Mouse (Mus musculus): Measurements from ENCODE around the gene Gm39115. TPM values are rescaled to one million over a fixed set of nuclear protein-coding genes. Genes with fewer than 3 reads are reported as not detected.
A peak's percentile ranks its signal among the peaks of the same experiment; 100 is the strongest.

Gene Gm39115
- polyA plus RNA-seq, 1 experiment from 2014 or later, result not detected

GRCm38 (mm10) chr7:142094301-142095143 is 41.3 kb downstream of the Gm39115 start:
- peak overlapping the region; percentile 92 for H3K27ac ChIP-seq
- peaks cover 1% of the 10 kb centered on the region; the same call in 1 of the 2 replicates for H3K36me3 ChIP-seq (ENCODE audit: poor library complexity, severe bottlenecking)
- H3K4me2 ChIP-seq, result peak overlapping the region; percentile 91
- peak; percentile 34 for ATAC-seq
- H3K4me1 ChIP-seq, result peaks cover 66% of the 10 kb centered on the region
- H3K27me3 ChIP-seq, result peaks cover 16% of the 10 kb centered on the region
- H3K4me3 ChIP-seq, result peak overlapping the region; percentile 88
- H3K9ac ChIP-seq, result peak overlapping the region; percentile 97
- no peaks in the 10 kb centered on the region for H3K9me3 ChIP-seq (replicated peaks)
- WGBS, result under 1% methylated on average over 87 of the region's 89 CpGs

GRCm38 (mm10) chr7:142093696-142094240 is 42.1 kb downstream of the Gm39115 start:
- H3K4me1 ChIP-seq, result peaks cover 73% of the 10 kb centered on the region
- H3K4me3 ChIP-seq, result peak overlapping the region; percentile 88
- 26% methylated on average over 6 of the region's 6 CpGs for WGBS
- peak overlapping the region; percentile 97 for H3K9ac ChIP-seq
- no peak for ATAC-seq
- peak overlapping the region; percentile 91 for H3K4me2 ChIP-seq
- H3K27ac ChIP-seq, result peak overlapping the region; percentile 92
- H3K36me3 ChIP-seq (ENCODE audit: poor library complexity, severe bottlenecking), result peaks cover 5% of the 10 kb centered on the region; the same call in 1 of the 2 replicates
- no peaks in the 10 kb centered on the region for H3K9me3 ChIP-seq (replicated peaks)
- H3K27me3 ChIP-seq, result peaks cover 16% of the 10 kb centered on the region

GRCm38 (mm10) chr7:142092991-142093390 is 42.8 kb downstream of the Gm39115 start:
- peaks cover 16% of the 10 kb centered on the region for H3K27me3 ChIP-seq
- H3K4me1 ChIP-seq, result peaks cover 81% of the 10 kb centered on the region
- peak overlapping the region; percentile 88 for H3K27ac ChIP-seq
- WGBS, result 48% methylated on average over 1 of the region's 1 CpGs
- H3K4me3 ChIP-seq, result peak overlapping the region; percentile 88
- no peaks in the 10 kb centered on the region for H3K9me3 ChIP-seq (replicated peaks)
- no peak for ATAC-seq
- H3K9ac ChIP-seq, result peak overlapping the region; percentile 97
- peaks cover 10% of the 10 kb centered on the region for H3K36me3 ChIP-seq (ENCODE audit: poor library complexity, severe bottlenecking)
- peak overlapping the region; percentile 91 for H3K4me2 ChIP-seq

GRCm38 (mm10) chr7:142091848-142092247 is 44.0 kb downstream of the Gm39115 start:
- Histone ChIP-seq H3K4me2 (peak overlapping the region; percentile 91), H3K27ac (peak overlapping the region; percentile 88), H3K9me3 (replicated peaks) (no peaks in the 10 kb centered on the region), H3K9ac (peak overlapping the region; percentile 97), H3K4me1 (peaks cover 81% of the 10 kb centered on the region), H3K27me3 (peaks cover 7% of the 10 kb centered on the region), H3K4me3 (peak overlapping the region; percentile 88), H3K36me3 (ENCODE audit: poor library complexity, severe bottlenecking) (peaks cover 21% of the 10 kb centered on the region)
- 1% methylated on average over 4 of the region's 4 CpGs for WGBS
- ATAC-seq, result peak; percentile 43

GRCm38 (mm10) chr7:142089648-142090447 is 46.0 kb downstream of the Gm39115 start:
- 41% methylated on average over 17 of the region's 17 CpGs for WGBS
- no peak overlapping the region for H3K4me3 ChIP-seq

GRCm38 (mm10) chr7:142088886-142089285 is 46.9 kb downstream of the Gm39115 start:
- WGBS, result 3% methylated on average over 5 of the region's 5 CpGs
- H3K9ac ChIP-seq, result peak overlapping the region; percentile 56; the same call in 1 of the 2 replicates
- peaks cover 82% of the 10 kb centered on the region for H3K4me1 ChIP-seq
- peak overlapping the region; percentile 84 for H3K27ac ChIP-seq
- H3K9me3 ChIP-seq (replicated peaks), result no peaks in the 10 kb centered on the region
- peaks cover 51% of the 10 kb centered on the region for H3K36me3 ChIP-seq (ENCODE audit: poor library complexity, severe bottlenecking)
- H3K4me2 ChIP-seq, result peak overlapping the region; percentile 91
- peak; percentile 62 for ATAC-seq
- peaks cover 8% of the 10 kb centered on the region for H3K27me3 ChIP-seq
- H3K4me3 ChIP-seq, result no peak overlapping the region

More at GRCm38 (mm10) chr7:142089648-142090447, 46.0 kb downstream of the Gm39115 start:
- Histone ChIP-seq H3K27me3 (no peaks in the 10 kb centered on the region), H3K4me1 (peaks cover 78% of the 10 kb centered on the region), H3K4me2 (peak overlapping the region; percentile 91), H3K9me3 (replicated peaks) (no peaks in the 10 kb centered on the region), H3K27ac (peak overlapping the region; percentile 84), H3K9ac (peak overlapping the region; percentile 48), H3K36me3 (ENCODE audit: poor library complexity, severe bottlenecking) (peaks cover 41% of the 10 kb centered on the region)
- ATAC-seq, result no peak

- no peak overlapping the region for H3K4me3 ChIP-seq
- no peak overlapping the region for H3K4me2 ChIP-seq
- peaks cover 68% of the 10 kb centered on the region for H3K36me3 ChIP-seq (ENCODE audit: poor library complexity, severe bottlenecking)
- H3K4me1 ChIP-seq, result peaks cover 72% of the 10 kb centered on the region
- H3K9ac ChIP-seq, result no peak overlapping the region
- WGBS, result 81% methylated on average over 1 of the region's 1 CpGs
- no peaks in the 10 kb centered on the region for H3K9me3 ChIP-seq (replicated peaks)
- peaks cover 25% of the 10 kb centered on the region for H3K27me3 ChIP-seq
- ATAC-seq, result no peak
- H3K27ac ChIP-seq, result no peak overlapping the region
These were observed 48.7 kb downstream of the Gm39115 start for GRCm38 (mm10) chr7:142087069-142087652.

GRCm38 (mm10) chr7:142086159-142086905 is 49.5 kb downstream of the Gm39115 start:
- no peak overlapping the region for H3K27ac ChIP-seq
- no peaks in the 10 kb centered on the region for H3K9me3 ChIP-seq (replicated peaks)
- H3K36me3 ChIP-seq (ENCODE audit: poor library complexity, severe bottlenecking), result peaks cover 74% of the 10 kb centered on the region
- no peak overlapping the region for H3K9ac ChIP-seq
- H3K27me3 ChIP-seq, result peaks cover 30% of the 10 kb centered on the region
- ATAC-seq, result no peak
- H3K4me1 ChIP-seq, result peaks cover 69% of the 10 kb centered on the region
- WGBS, result 91% methylated on average over 4 of the region's 4 CpGs
- H3K4me3 ChIP-seq, result no peak overlapping the region
- H3K4me2 ChIP-seq, result no peak overlapping the region

Other genes with a start within 250 kb of the Gm39115 start
- gene Tollip, start 217.5 kb downstream of the Gm39115 start, polyA plus RNA-seq (2015; fragmentation: Nextera tagmentation; extraction: Ambion mirVana), result 66.4 and 75.2 TPM in 2 replicates
- gene Brsk2, start 186.3 kb downstream of the Gm39115 start, polyA plus RNA-seq (2015; fragmentation: Nextera tagmentation; extraction: Ambion mirVana), result 20.4 and 22.7 TPM in 2 replicates
- gene Mob2, start 75.0 kb downstream of the Gm39115 start, polyA plus RNA-seq (2015; fragmentation: Nextera tagmentation; extraction: Ambion mirVana), result 51.0 and 58.1 TPM in 2 replicates
- gene Dusp8, start 40.2 kb downstream of the Gm39115 start, polyA plus RNA-seq (2015; fragmentation: Nextera tagmentation; extraction: Ambion mirVana), result 44.1 and 55.6 TPM in 2 replicates
- gene Gm45618, start 15.3 kb downstream of the Gm39115 start, polyA plus RNA-seq (2015; fragmentation: Nextera tagmentation; extraction: Ambion mirVana), result not detected in 2 replicates
- not detected in 2 replicates for gene Gm45337, start 8.6 kb upstream of the Gm39115 start, polyA plus RNA-seq (2015; fragmentation: Nextera tagmentation; extraction: Ambion mirVana)
- gene Gm29735, start 21.1 kb upstream of the Gm39115 start, polyA plus RNA-seq (2015; fragmentation: Nextera tagmentation; extraction: Ambion mirVana), result not detected in 2 replicates
- gene Gm4553, start 29.7 kb upstream of the Gm39115 start, polyA plus RNA-seq (2015; fragmentation: Nextera tagmentation; extraction: Ambion mirVana), result not detected in 2 replicates
- gene Krtap5-2, start 40.0 kb upstream of the Gm39115 start, polyA plus RNA-seq (2015; fragmentation: Nextera tagmentation; extraction: Ambion mirVana), result not detected in 2 replicates
- not detected in 2 replicates for gene Gm10153, start 54.4 kb upstream of the Gm39115 start, polyA plus RNA-seq (2015; fragmentation: Nextera tagmentation; extraction: Ambion mirVana)
- not detected in 2 replicates for gene Krtap5-3, start 65.3 kb upstream of the Gm39115 start, polyA plus RNA-seq (2015; fragmentation: Nextera tagmentation; extraction: Ambion mirVana)
- gene Gm7579, start 75.8 kb upstream of the Gm39115 start, polyA plus RNA-seq (2015; fragmentation: Nextera tagmentation; extraction: Ambion mirVana), result not detected in 2 replicates
- not detected in 2 replicates for gene Krtap5-5, start 93.9 kb upstream of the Gm39115 start, polyA plus RNA-seq (2015; fragmentation: Nextera tagmentation; extraction: Ambion mirVana)
- gene Gm40460, start 105.0 kb upstream of the Gm39115 start, polyA plus RNA-seq (2015; fragmentation: Nextera tagmentation; extraction: Ambion mirVana), result not detected in 2 replicates
- not detected in 2 replicates for gene Gm2431, start 122.3 kb upstream of the Gm39115 start, polyA plus RNA-seq (2015; fragmentation: Nextera tagmentation; extraction: Ambion mirVana)
- not detected in 2 replicates for gene Gm4559, start 138.3 kb upstream of the Gm39115 start, polyA plus RNA-seq (2015; fragmentation: Nextera tagmentation; extraction: Ambion mirVana)
- gene Krtap5-1, start 161.1 kb upstream of the Gm39115 start, polyA plus RNA-seq (2015; fragmentation: Nextera tagmentation; extraction: Ambion mirVana), result not detected in 2 replicates
- not detected in 2 replicates for gene Krtap5-4, start 167.5 kb upstream of the Gm39115 start, polyA plus RNA-seq (2015; fragmentation: Nextera tagmentation; extraction: Ambion mirVana)
- 0.96 and 1.1 TPM in 2 replicates for gene Ifitm10, start 237.7 kb upstream of the Gm39115 start, polyA plus RNA-seq (2015; fragmentation: Nextera tagmentation; extraction: Ambion mirVana)
- 1.5 TPM in 1 of 2 replicates, not detected in the other for gene Gm49369, start 246.6 kb upstream of the Gm39115 start, polyA plus RNA-seq (2015; fragmentation: Nextera tagmentation; extraction: Ambion mirVana)